Mouse (Mus musculus): Measurements from ENCODE around the gene Morc3. TPM values are rescaled to one million over a fixed set of nuclear protein-coding genes. Genes with fewer than 3 reads are reported as not detected.
"Not testable (repeated sequence)": the region's sequence is repeated elsewhere in the genome, so short reads cannot be mapped to it uniquely, and the experiment has no call there.

The Morc3 gene
- total RNA-seq, 2 experiments from 2014 or later: 21.6 to 33.0 TPM

- intact Hi-C loops (cut with DNase I): no loop called here
These were observed 15.1 kb upstream of the Morc3 start for GRCm38 (mm10) chr16:93816861-93817260.

GRCm38 (mm10) chr16:93817371-93817770 lies 14.6 kb upstream of the Morc3 start:
- intact Hi-C loops (cut with DNase I): no loop called here
- DNase-seq (ENCODE audit: low spot score in 2 of 2): no peak

More at GRCm38 (mm10) chr16:93816861-93817260, 15.1 kb upstream of the Morc3 start:
- DNase-seq (ENCODE audit: low spot score in 2 of 2): no peak

DNA sequence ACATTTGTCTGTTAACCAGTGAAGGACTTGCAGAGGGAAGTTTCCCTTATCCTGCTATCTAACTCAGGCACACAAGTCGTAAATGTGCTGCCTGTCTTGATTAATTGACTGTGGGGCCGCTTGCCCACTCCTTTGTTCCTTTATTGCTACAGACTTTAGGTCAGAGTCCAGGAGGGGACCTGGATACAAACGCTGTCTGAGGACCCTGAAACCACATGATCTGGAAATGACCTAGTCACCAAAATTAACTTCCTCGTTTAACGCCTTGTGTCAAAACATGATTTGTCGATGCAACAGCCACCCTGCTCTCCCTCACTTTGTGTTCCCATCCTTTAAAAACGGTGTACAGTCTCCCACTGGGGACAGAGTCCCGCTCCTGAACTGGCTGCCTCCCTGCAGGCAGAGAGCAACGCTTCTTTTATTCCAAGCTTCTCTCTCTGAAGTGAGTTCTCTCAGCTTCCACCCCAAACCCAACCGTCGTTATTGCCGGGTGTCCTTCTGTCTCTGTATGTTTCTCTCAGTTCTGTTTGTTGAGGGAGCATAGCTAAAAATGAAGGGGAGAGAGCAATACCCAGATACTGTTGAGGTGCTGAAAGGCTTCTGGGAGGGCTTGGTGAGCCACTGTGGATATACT lies 13.1 kb upstream of the Morc3 start:
- intact Hi-C loops (cut with DNase I): no loop called here
- DNase-seq (ENCODE audit: low spot score in 2 of 2): no peak

DNA sequence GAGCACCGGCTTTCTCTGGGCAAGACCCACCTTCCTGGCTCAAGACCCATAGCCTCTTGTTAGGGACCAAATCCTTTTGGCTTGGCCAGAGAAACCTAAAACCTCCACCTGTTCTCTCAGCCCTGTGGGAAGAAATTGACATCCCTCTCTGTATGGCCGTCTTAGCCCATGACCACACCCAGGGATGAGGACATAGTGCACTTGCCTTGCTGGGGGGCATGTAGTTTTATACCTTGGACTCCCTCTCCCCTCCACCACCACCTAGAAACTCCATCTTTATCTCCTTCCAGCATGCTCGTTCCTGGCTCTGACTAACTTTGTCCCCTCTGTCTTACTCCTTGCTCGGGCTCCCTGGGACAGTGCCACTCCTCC lies 12.6 kb upstream of the Morc3 start:
- intact Hi-C loops (cut with DNase I): no loop called here
- DNase-seq (ENCODE audit: low spot score in 2 of 2): no peak

DNA sequence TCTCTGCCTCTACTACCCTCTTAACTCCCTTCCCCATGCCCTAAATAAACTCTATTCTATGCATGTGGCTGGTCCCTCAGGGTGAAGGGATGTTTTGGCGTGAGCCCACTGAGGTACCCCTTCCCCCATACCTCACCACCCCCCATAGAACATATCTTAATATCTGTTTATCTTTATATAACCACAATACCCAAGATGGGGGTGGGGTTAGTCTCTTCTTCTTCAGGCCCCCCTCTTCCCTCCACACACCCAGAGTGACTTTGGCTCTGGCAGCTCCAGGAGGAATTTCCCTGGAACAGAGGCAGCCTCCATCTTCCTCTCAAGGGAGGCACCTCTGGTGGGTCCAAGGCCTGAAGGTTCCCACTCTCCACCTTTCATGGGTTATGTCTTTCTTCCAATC lies 11.9 kb upstream of the Morc3 start:
- intact Hi-C loops (cut with DNase I): no loop called here
- no peak for DNase-seq (ENCODE audit: low spot score in 2 of 2)

- intact Hi-C loops (cut with DNase I): no loop called here
- DNase-seq (ENCODE audit: low spot score in 2 of 2): no peak
These were observed 10.2 kb upstream of the Morc3 start for GRCm38 (mm10) chr16:93821706-93822105.

DNA sequence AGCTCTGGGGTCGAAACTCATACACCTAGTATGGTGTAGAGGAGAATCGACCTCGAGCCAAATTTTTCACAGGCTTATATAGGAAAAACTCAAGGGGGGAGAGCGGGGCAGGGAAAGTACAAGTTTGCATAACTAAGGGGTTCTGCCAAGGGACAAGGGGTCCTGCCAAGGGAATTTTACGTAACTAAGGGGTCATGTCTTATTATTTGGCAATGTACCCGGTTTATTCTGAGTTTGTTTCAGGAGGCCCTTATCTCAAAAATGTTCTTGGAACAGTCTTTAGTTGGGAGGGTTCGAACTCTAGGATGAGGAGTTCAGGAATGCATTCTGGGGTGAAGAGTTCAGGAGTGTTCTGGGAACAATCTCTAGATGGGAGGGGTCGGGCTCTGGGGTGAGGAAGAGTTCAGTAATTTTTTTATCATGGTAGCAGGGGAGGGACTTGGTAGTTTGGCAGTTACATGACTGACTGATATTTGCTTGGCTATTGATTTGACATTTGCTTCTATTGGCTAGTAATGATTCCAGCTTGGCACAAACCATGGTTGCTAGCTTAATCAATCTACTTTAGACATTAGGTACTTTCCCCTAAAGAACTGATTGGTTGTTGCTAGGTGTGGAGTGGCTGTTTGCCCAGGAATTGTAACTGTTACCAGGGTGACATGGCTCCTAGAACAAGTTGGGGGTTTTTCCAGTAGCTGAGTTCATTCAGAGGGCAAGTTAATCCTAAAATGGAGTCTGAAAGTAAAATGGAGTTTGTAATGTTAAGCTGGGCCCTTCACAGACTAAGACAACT lies 9.3 kb upstream of the Morc3 start:
- intact Hi-C loops (cut with DNase I); DNase-seq (ENCODE audit: low spot score in 2 of 2): not testable (repeated sequence)

- intact Hi-C loops (cut with DNase I): no loop called here
- no peak for DNase-seq (ENCODE audit: low spot score in 2 of 2)
These were observed 7.1 kb upstream of the Morc3 start for GRCm38 (mm10) chr16:93824799-93825198.

DNA sequence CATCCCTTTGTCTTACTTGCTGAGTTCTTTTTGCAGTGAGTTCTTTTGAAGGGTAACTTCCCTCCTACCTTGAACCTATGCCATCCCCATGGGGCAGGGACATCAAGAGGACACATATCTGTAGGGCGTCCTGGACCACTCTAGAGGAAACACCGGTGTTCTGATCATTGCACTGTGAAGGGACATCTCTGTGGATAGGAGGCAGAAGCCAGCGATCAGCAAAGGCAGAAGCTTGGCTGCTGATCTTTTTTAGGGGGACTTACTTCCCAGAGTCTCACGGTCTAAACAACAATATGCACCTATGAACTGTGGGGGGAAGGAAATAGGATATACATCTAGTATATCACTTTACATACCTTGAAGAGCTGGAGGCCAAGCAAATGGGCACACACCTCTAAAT lies 6.5 kb upstream of the Morc3 start:
- no peak for DNase-seq (ENCODE audit: low spot score in 2 of 2)
- intact Hi-C loops (cut with DNase I): no loop called here

GRCm38 (mm10) chr16:93826054-93826453 lies 5.9 kb upstream of the Morc3 start:
- DNase-seq (ENCODE audit: low spot score in 2 of 2): no peak
- intact Hi-C loops (cut with DNase I): no loop called here

DNA sequence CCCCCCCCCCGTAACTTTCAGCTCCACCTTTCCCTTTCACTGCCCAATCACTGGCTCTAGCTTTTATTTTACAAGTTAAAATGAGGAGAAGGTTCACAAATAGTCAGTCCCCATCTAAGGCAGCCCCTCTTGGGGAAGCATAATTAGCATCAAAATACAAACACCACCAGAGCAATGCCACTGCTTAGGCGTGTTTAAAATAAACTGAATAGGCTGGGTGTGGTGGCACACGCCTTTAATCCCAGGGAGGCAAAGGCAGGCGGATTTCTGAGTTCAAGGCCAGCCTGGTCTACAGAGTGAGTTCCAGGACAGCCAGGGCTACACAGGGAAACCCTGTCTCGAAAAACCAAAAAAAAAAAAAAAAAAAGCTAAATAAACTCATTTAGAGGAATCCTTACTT lies 5.4 kb upstream of the Morc3 start:
- intact Hi-C loops (cut with DNase I); DNase-seq (ENCODE audit: low spot score in 2 of 2): not testable (repeated sequence)

GRCm38 (mm10) chr16:93826909-93827308 lies 5.0 kb upstream of the Morc3 start:
- DNase-seq (ENCODE audit: low spot score in 2 of 2): peak in 1 of 2 experiments; percentile 20
- intact Hi-C loops (cut with DNase I): no loop called here

GRCm38 (mm10) chr16:93829526-93829925 lies 2.4 kb upstream of the Morc3 start:
- DNase-seq (ENCODE audit: low spot score in 2 of 2): no peak
- intact Hi-C loops (cut with DNase I): no loop called here

DNA sequence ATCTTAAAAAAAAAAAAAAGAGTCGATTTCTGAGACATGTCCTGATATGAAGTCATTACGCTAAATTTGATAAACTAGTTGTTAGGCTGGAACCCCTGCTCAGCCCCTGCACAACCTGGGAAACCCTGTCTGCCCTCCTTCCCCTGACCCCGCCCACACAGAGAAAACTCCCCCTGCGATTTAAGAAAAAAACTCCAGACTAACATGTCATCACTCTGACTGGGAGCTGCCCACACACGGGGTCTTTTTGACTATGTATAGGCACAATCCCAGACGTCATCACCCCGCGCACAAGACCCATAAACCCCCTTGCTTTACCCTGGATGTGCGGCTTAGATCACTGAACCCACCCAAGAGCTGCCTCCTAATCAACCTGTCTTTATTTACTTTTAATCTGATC lies 1.9 kb upstream of the Morc3 start:
- intact Hi-C loops (cut with DNase I): no loop called here
- DNase-seq (ENCODE audit: low spot score in 2 of 2): no peak

- intact Hi-C loops (cut with DNase I): no loop called here
- DNase-seq (ENCODE audit: low spot score in 2 of 2): no peak
These were observed 1.0 kb upstream of the Morc3 start for GRCm38 (mm10) chr16:93830916-93831315.

DNA sequence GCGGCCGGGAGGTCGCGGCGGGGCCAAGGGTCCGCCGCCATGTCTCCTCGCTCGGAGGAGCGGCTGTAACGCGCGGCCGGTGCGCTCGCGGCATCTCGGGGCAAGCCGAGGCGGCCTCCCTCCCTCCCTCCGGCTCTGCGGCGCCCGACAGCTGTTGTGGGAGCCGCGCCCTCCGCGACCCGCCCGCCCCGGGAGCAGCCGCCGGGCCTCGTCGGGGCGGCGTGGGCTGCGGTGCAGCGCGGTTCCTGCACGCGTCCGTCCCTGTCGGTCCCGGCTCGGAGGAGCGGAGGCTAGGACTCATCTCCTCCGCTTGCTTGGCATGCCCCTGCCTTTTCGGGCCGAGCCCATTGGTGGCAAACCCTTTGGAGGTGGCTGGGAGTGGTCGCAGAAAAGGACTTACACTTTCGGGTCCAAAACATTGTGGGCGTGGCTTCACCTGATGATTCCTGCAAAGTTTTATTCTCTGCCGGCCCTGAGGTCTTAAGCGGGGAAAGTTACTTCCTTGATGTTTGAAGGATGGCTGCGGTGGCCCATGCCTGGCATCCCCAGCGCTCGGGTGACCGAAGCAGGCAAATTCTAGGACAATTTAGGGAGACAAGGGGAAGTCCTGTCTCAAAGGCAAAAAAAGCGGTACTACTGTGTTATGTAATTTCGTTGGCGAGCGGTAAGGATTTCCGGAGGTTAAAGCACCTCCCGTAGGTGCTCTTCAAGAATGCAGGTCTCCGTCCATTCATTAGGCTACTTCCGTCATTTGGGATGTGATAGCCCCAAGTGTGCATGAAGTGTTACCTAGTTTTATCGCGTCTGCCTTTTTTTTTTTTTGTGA lies 743 bp downstream of the Morc3 start:
- intact Hi-C loops (cut with DNase I): no loop called here
- DNase-seq (ENCODE audit: low spot score in 2 of 2): peak in 1 of 2 experiments; percentile 51

GRCm38 (mm10) chr16:93833551-93833950 lies 1.6 kb downstream of the Morc3 start:
- no peak for DNase-seq (ENCODE audit: low spot score in 2 of 2)
- intact Hi-C loops (cut with DNase I): no loop called here

DNA sequence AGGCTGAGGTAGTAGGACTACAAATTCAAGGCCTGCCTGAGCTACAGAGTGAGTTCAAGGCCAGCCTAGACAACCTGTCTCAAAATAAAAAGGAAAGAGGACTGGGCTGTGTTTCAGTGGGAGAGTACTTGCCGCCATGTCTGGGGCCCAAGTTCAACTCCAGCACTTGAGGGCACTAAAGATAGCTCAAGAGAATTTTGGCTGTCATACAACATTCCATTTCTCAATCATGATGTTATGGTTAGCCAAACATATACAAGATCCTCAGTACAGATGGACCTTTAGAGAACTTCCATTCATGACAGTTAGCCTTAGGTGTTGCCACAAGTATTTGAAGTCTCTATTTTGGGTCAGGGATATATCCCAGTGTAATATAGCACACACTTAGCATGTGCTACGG lies 2.2 kb downstream of the Morc3 start:
- DNase-seq (ENCODE audit: low spot score in 2 of 2): no peak
- intact Hi-C loops (cut with DNase I): no loop called here

GRCm38 (mm10) chr16:93839049-93839448 lies 7.1 kb downstream of the Morc3 start:
- intact Hi-C loops (cut with DNase I): no loop called here

GRCm38 (mm10) chr16:93850527-93850926 lies 18.6 kb downstream of the Morc3 start:
- intact Hi-C loops (cut with DNase I): no loop called here

More at GRCm38 (mm10) chr16:93839049-93839448, 7.1 kb downstream of the Morc3 start:
- no peak for DNase-seq (ENCODE audit: low spot score in 2 of 2)

More at GRCm38 (mm10) chr16:93850527-93850926, 18.6 kb downstream of the Morc3 start:
- DNase-seq (ENCODE audit: low spot score in 2 of 2): no peak

All from left cerebral cortex, postnatal 36 days (tissue).